Mouse (Mus musculus): Measurements from ENCODE around the gene Jmjd8. TPM values are rescaled to one million over a fixed set of nuclear protein-coding genes. Genes with fewer than 3 reads are reported as not detected.
A peak's percentile ranks its signal among the peaks of the same experiment; 100 is the strongest.
"Not testable (repeated sequence)": the region's sequence is repeated elsewhere in the genome, so short reads cannot be mapped to it uniquely, and the experiment has no call there.

The Jmjd8 gene
- polyA plus RNA-seq, 1 experiment from 2014 or later, result 46.2 TPM

DNA sequence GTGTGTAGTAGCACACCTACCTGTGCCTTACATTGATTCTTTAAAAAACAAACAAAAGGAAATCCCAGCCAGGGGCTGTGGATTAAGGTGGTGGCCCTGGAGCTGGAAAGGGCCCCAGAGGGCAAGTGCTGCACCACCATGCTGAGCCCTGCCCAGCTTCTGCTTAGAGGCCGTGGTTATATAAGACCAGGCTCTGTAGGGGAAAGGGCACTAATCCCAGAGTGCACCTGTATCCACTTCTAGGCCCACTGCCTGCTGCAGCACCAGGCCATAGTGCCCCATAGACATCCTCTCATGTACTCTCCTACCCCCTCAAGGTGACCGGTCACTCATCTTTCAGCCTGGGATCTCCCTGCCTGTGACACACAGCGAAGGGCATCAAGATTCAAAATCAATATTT, 37.5 kb downstream of the Jmjd8 start:
- no peaks in the 10 kb centered on the region for H3K36me3 ChIP-seq
- H3K27ac ChIP-seq (replicated peaks), result no peak overlapping the region
- ATAC-seq (ENCODE audit: insufficient number of reproducible peaks, low FRiP score, low TSS enrichment, low read depth), result no peak
- H3K27me3 ChIP-seq, result no peaks in the 10 kb centered on the region
- no peaks in the 10 kb centered on the region for H3K9me3 ChIP-seq (replicated peaks)
- no peak overlapping the region for H3K9ac ChIP-seq
- H3K4me2 ChIP-seq (replicated peaks), result no peak overlapping the region
- no peak overlapping the region for H3K4me3 ChIP-seq (replicated peaks)
- H3K4me1 ChIP-seq, result peaks cover 22% of the 10 kb centered on the region
- WGBS, result 87% methylated on average over 3 of the region's 3 CpGs

- no peak for ATAC-seq (ENCODE audit: insufficient number of reproducible peaks, low FRiP score, low TSS enrichment, low read depth)
- H3K4me2 ChIP-seq (replicated peaks), result peak overlapping the region; percentile 99
- H3K4me3 ChIP-seq (replicated peaks), result peak overlapping the region; percentile 71
- no peaks in the 10 kb centered on the region for H3K9me3 ChIP-seq (replicated peaks)
- H3K4me1 ChIP-seq, result peaks cover 15% of the 10 kb centered on the region
- H3K27ac ChIP-seq (replicated peaks), result no peak overlapping the region
- WGBS, result 12% methylated on average over 7 of the region's 7 CpGs
- H3K9ac ChIP-seq, result no peak overlapping the region
- H3K27me3 ChIP-seq, result no peaks in the 10 kb centered on the region
- no peaks in the 10 kb centered on the region for H3K36me3 ChIP-seq
Observed at GRCm38 (mm10) chr17:25867509-25867835, 38.8 kb downstream of the Jmjd8 start.

DNA sequence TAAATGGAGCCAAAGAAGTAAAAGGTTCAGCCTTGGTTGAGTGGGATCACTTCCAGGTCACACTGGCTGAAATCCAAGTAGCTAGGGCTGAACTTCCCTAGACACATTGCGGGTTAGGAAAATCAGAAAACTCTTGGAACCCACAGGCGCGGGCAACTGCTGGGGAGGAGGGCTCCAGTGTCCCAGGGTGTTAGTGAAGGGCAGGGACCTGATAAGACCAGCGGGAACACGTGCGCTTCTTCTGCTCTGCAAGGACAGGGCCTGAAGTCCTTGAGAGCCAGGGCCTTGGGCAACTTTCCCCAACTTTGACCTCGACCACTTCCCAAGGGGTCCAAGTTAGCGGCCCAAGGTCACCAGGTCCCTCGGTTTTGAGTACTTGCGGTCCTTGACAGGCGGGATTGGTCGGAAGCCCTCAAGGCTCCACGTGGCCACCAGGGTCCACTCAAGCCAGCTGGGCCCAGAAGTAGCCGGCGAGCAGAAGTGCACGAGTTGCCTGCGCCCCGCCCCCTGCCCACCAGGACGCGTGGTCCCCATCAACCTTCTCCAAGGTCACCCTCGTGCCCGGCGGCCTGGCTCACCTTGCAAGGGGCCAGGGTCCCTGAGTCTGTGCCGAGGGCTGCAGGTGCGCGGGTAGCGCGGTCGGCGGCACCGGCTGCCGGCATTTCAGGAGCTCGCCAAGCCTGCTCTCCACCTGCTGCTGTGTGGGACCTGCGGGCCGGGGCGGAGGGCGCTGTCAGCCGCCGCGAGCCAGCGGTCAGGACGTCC, 39.4 kb downstream of the Jmjd8 start:
- WGBS, result under 1% methylated on average over 42 of the region's 42 CpGs
- no peaks in the 10 kb centered on the region for H3K27me3 ChIP-seq
- peaks cover 15% of the 10 kb centered on the region for H3K4me1 ChIP-seq
- peak overlapping the region; percentile 99 for H3K4me2 ChIP-seq (replicated peaks)
- H3K9me3 ChIP-seq (replicated peaks), result no peaks in the 10 kb centered on the region
- peak; percentile 8; the same call in 1 of the 2 replicates for ATAC-seq (ENCODE audit: insufficient number of reproducible peaks, low FRiP score, low TSS enrichment, low read depth)
- peak overlapping the region; percentile 63 for H3K9ac ChIP-seq
- peak overlapping the region; percentile 71 for H3K4me3 ChIP-seq (replicated peaks)
- no peaks in the 10 kb centered on the region for H3K36me3 ChIP-seq
- H3K27ac ChIP-seq (replicated peaks), result peak overlapping the region; percentile 59

- WGBS, result 0% methylated on average over 24 of the region's 24 CpGs
- H3K4me3 ChIP-seq (replicated peaks), result peak within 1 kb of the TSS; percentile 71
- ATAC-seq (ENCODE audit: insufficient number of reproducible peaks, low FRiP score, low TSS enrichment, low read depth), result peak; percentile 85
- H3K36me3 ChIP-seq, result no peaks in the 10 kb centered on the region
- H3K4me1 ChIP-seq, result peaks cover 15% of the 10 kb centered on the region
- no peaks in the 10 kb centered on the region for H3K27me3 ChIP-seq
- peak within 1 kb of the TSS; percentile 99 for H3K4me2 ChIP-seq (replicated peaks)
- peak within 1 kb of the TSS; percentile 63 for H3K9ac ChIP-seq
- no peaks in the 10 kb centered on the region for H3K9me3 ChIP-seq (replicated peaks)
- peak within 1 kb of the TSS; percentile 59 for H3K27ac ChIP-seq (replicated peaks)
Observed at GRCm38 (mm10) chr17:25868601-25869191, 40.0 kb downstream of the Jmjd8 start, which contains the start of gene Mcrip2. TSS of gene Mcrip2 (minus strand) at chr17:25868764.

- H3K27me3 ChIP-seq, result no peaks in the 10 kb centered on the region
- H3K4me1 ChIP-seq, result peaks cover 23% of the 10 kb centered on the region
- H3K4me2 ChIP-seq (replicated peaks), result no peak overlapping the region
- no peak overlapping the region for H3K27ac ChIP-seq (replicated peaks)
- 87% methylated on average over 8 of the region's 8 CpGs for WGBS
- H3K4me3 ChIP-seq (replicated peaks), result no peak overlapping the region
- no peak overlapping the region for H3K9ac ChIP-seq
- ATAC-seq (ENCODE audit: insufficient number of reproducible peaks, low FRiP score, low TSS enrichment, low read depth), result no peak
- H3K9me3 ChIP-seq (replicated peaks), result no peaks in the 10 kb centered on the region
- H3K36me3 ChIP-seq, result no peaks in the 10 kb centered on the region
Observed at GRCm38 (mm10) chr17:25869498-25869897, 40.8 kb downstream of the Jmjd8 start.

GRCm38 (mm10) chr17:25869954-25870353, 41.3 kb downstream of the Jmjd8 start:
- WGBS, result 81% methylated on average over 2 of the region's 2 CpGs

DNA sequence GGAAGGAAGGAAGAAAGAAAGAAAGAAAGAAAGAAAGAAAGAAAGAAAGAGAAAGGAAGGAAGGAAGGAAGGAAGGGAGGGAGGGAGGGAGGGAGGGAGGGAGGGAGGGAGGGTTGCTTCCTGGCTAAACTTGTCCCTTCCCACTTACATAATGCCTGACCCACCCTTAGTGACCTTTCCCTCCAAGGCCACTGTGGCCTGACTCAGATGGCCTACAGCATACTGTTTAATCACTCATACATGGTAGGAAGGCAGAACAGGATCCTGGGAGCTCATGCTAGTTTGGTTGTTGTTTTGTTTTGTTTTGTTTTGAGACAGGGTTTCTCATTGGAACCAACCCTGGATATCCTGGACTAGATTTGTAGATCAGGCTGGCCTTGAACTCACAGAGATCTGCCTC, 42.9 kb downstream of the Jmjd8 start:
- H3K9me3 ChIP-seq (replicated peaks); H3K27ac ChIP-seq (replicated peaks); H3K36me3 ChIP-seq; H3K9ac ChIP-seq; H3K4me3 ChIP-seq (replicated peaks); ATAC-seq (ENCODE audit: insufficient number of reproducible peaks, low FRiP score, low TSS enrichment, low read depth); H3K27me3 ChIP-seq; H3K4me2 ChIP-seq (replicated peaks): not testable (repeated sequence)
- peaks cover 33% of the 10 kb centered on the region for H3K4me1 ChIP-seq

More at GRCm38 (mm10) chr17:25869954-25870353, 41.3 kb downstream of the Jmjd8 start:
- no peak for ATAC-seq (ENCODE audit: insufficient number of reproducible peaks, low FRiP score, low TSS enrichment, low read depth)
- no peaks in the 10 kb centered on the region for H3K27me3 ChIP-seq
- no peak overlapping the region for H3K4me2 ChIP-seq (replicated peaks)
- no peaks in the 10 kb centered on the region for H3K36me3 ChIP-seq
- no peaks in the 10 kb centered on the region for H3K9me3 ChIP-seq (replicated peaks)
- no peak overlapping the region for H3K4me3 ChIP-seq (replicated peaks)
- no peak overlapping the region for H3K9ac ChIP-seq
- no peak overlapping the region for H3K27ac ChIP-seq (replicated peaks)
- H3K4me1 ChIP-seq, result peaks cover 25% of the 10 kb centered on the region

DNA sequence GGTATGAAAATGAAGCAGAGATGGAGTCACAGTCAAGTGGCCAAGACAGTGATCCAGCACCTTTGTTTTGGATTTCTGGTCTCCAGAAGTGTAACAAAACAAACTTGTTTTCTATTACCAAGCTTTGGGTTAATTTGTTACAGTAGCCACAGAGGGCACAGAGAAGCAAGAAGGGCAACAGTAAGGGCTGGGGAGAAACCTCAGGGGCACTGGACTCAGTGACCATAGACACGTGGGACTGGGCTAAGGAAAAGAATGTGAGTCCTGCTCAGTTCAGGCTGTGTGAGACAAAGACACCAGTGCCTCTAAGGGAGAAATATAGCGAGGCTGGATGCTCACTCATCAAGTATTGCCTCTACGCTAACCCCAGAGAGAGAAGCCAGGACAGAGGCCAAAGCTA, 44.0 kb downstream of the Jmjd8 start:
- no peak overlapping the region for H3K27ac ChIP-seq (replicated peaks)
- H3K4me1 ChIP-seq, result peaks cover 35% of the 10 kb centered on the region
- H3K4me3 ChIP-seq (replicated peaks), result no peak overlapping the region
- 0 out of 2 replicates have a peak, but pooled peaks cover 1% of the 10 kb centered on the region for H3K36me3 ChIP-seq
- 84% methylated on average over 3 of the region's 3 CpGs for WGBS
- H3K4me2 ChIP-seq (replicated peaks), result no peak overlapping the region
- H3K9me3 ChIP-seq (replicated peaks), result no peaks in the 10 kb centered on the region
- no peak overlapping the region for H3K9ac ChIP-seq
- no peak for ATAC-seq (ENCODE audit: insufficient number of reproducible peaks, low FRiP score, low TSS enrichment, low read depth)
- no peaks in the 10 kb centered on the region for H3K27me3 ChIP-seq

GRCm38 (mm10) chr17:25873405-25874147, 44.9 kb downstream of the Jmjd8 start:
- H3K27me3 ChIP-seq, result no peaks in the 10 kb centered on the region
- peak overlapping the region; percentile 96 for H3K27ac ChIP-seq (replicated peaks)

GRCm38 (mm10) chr17:25874148-25874720, 45.6 kb downstream of the Jmjd8 start:
- no peak for ATAC-seq (ENCODE audit: insufficient number of reproducible peaks, low FRiP score, low TSS enrichment, low read depth)
- 5% methylated on average over 14 of the region's 14 CpGs for WGBS
- Histone ChIP-seq H3K9me3 (replicated peaks) (no peaks in the 10 kb centered on the region), H3K4me1 (peaks cover 24% of the 10 kb centered on the region), H3K4me2 (replicated peaks) (peak overlapping the region; percentile 91), H3K9ac (peak overlapping the region; percentile 37; the same call in 1 of the 2 replicates), H3K27ac (replicated peaks) (peak overlapping the region; percentile 96), H3K36me3 (peaks cover 16% of the 10 kb centered on the region; the same call in 1 of the 2 replicates), H3K4me3 (replicated peaks) (peak overlapping the region; percentile 86), H3K27me3 (no peaks in the 10 kb centered on the region)

More at GRCm38 (mm10) chr17:25873405-25874147, 44.9 kb downstream of the Jmjd8 start:
- Histone ChIP-seq H3K4me1 (peaks cover 28% of the 10 kb centered on the region), H3K36me3 (peaks cover 10% of the 10 kb centered on the region; the same call in 1 of the 2 replicates), H3K9me3 (replicated peaks) (no peaks in the 10 kb centered on the region), H3K4me3 (replicated peaks) (peak overlapping the region; percentile 86), H3K9ac (no peak overlapping the region), H3K4me2 (replicated peaks) (peak overlapping the region; percentile 91)
- ATAC-seq (ENCODE audit: insufficient number of reproducible peaks, low FRiP score, low TSS enrichment, low read depth), result no peak
- WGBS, result 79% methylated on average over 11 of the region's 11 CpGs

- peak within 1 kb of the TSS; percentile 86 for H3K4me3 ChIP-seq (replicated peaks)
- WGBS, result under 1% methylated on average over 25 of the region's 25 CpGs
- peaks cover 17% of the 10 kb centered on the region; the same call in 1 of the 2 replicates for H3K36me3 ChIP-seq
- no peaks in the 10 kb centered on the region for H3K27me3 ChIP-seq
- H3K27ac ChIP-seq (replicated peaks), result peak within 1 kb of the TSS; percentile 96
- H3K9ac ChIP-seq, result peak within 1 kb of the TSS; percentile 68
- H3K4me2 ChIP-seq (replicated peaks), result peak within 1 kb of the TSS; percentile 91
- H3K9me3 ChIP-seq (replicated peaks), result no peaks in the 10 kb centered on the region
- peak; percentile 83 for ATAC-seq (ENCODE audit: insufficient number of reproducible peaks, low FRiP score, low TSS enrichment, low read depth)
- H3K4me1 ChIP-seq, result peaks cover 24% of the 10 kb centered on the region
Observed at GRCm38 (mm10) chr17:25874721-25875170, 46.1 kb downstream of the Jmjd8 start, which contains the start of gene Mettl26. TSS of gene Mettl26 (plus strand) at chr17:25875074.
